Mouse (Mus musculus) brown adipose tissue, adult 24 weeks (tissue): ENCODE data around the gene 9330182O14Rik. TPM values are rescaled to one million over a fixed set of nuclear protein-coding genes. Genes with fewer than 3 reads are reported as not detected.

Source experiments
- H3K27ac ChIP-seq: fragments of 200-500 bp; replicated peaks from 2 replicates; pipeline ENCODE4 v1.5.1; 2012; ENCODE audit warnings: low read depth, mild to moderate bottlenecking, low read length
- H3K4me1 ChIP-seq: fragments of 200-500 bp; 2 replicates; pipeline ENCODE4 v1.6.1; 2012; ENCODE audit warnings: low read length, mixed read lengths; ENCODE audit not compliant: control insufficient read depth, insufficient read depth, insufficient read length
- H3K4me3 ChIP-seq: fragments of 200-500 bp; 2 replicates; pipeline ENCODE4 v1.5.1; 2012; ENCODE audit warnings: low read depth, mild to moderate bottlenecking, low read length, moderate library complexity; ENCODE audit not compliant: insufficient read depth
- polyA plus RNA-seq: library from polyadenylated mRNA; stranded (reverse); fragments of >200 nt; gene quantifications from 2 replicates; pipeline ENCODE4 v1.2.4, GENCODE M21; 2012; ENCODE audit not compliant: missing spikeins, insufficient read depth, insufficient read length

The 9330182O14Rik gene
- polyA plus RNA-seq, 1 experiment, result not detected

GRCm38 (mm10) chr15:40167276-40168139 lies 33.3 kb downstream of the 9330182O14Rik start:
- Histone ChIP-seq H3K4me3 (peak overlapping the region; percentile 49), H3K4me1 (no peaks in the 10 kb centered on the region), H3K27ac (no peak overlapping the region)

DNA sequence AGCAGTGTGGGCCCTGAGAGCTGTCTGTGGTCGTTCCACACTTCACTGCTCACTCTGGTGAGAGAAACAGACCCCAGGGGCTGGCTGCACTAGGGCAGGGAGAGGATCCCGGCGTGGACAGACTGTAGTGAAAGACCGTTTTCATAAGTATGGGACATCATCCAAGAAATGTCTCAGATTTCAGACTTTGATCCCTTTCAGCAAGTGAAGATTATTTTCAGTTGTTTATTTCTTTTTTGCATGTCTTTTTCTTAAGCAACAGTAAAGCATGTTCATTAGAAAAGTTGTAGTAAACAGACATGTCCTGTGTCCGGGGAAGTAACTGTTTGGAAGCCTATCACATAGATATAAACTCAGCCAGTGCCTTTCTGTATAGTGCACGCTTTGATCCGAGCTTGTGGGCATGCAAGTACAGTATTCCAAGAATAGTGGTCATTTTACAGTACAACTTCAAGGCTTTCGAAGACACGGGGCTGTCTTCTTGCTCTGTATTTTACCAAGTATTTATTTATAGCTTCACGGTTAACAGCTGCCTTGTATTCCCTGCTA lies 34.0 kb downstream of the 9330182O14Rik start:
- Histone ChIP-seq H3K4me1 (no peaks in the 10 kb centered on the region), H3K4me3 (peak overlapping the region; percentile 49), H3K27ac (no peak overlapping the region)

DNA sequence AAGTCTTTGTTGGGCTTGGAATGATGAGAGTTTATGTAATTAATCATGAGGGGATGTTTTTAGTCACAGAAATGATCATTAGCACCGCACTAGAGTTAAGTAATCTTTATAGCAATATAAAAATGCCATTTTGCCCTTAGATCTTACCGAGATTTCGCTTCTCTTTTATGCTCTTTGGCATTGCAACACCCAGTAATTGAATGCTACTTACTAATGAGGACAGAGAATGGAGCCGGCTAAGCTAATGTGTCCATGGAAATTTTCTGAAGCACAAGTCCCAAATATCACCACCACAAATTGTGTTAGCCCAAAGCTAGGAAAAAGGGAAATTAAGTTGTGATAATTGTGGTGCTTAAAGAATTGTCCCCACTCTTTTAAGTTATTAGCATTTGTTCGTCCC lies 34.9 kb downstream of the 9330182O14Rik start:
- Histone ChIP-seq H3K27ac (no peak overlapping the region), H3K4me3 (no peak overlapping the region), H3K4me1 (no peaks in the 10 kb centered on the region)

DNA sequence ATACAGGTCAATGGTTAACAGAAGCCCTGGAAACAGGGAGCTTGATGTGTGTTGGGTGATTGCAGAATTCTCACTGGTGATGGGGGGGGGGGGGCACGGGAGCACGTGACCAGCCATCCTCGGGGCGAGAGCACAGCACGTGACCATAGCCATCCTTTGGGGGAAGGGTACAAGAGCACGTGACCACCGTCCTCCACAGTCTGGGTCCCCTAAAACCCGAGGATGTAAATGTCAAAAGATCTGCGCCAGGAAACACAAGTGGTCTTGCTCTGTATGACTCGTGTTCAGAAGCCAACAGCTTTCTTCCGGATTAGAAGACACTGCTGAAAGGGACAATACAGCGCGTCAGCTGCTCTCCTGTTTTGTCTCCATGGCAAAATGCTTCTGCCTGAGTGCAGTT lies 35.5 kb downstream of the 9330182O14Rik start:
- H3K4me3 ChIP-seq, result peak overlapping the region; percentile 30; the same call in 1 of the 2 replicates
- H3K4me1 ChIP-seq, result no peaks in the 10 kb centered on the region
- H3K27ac ChIP-seq, result no peak overlapping the region

GRCm38 (mm10) chr15:40179423-40179822 lies 45.3 kb downstream of the 9330182O14Rik start:
- Histone ChIP-seq H3K4me1 (no peaks in the 10 kb centered on the region), H3K27ac (no peak overlapping the region), H3K4me3 (no peak overlapping the region)

DNA sequence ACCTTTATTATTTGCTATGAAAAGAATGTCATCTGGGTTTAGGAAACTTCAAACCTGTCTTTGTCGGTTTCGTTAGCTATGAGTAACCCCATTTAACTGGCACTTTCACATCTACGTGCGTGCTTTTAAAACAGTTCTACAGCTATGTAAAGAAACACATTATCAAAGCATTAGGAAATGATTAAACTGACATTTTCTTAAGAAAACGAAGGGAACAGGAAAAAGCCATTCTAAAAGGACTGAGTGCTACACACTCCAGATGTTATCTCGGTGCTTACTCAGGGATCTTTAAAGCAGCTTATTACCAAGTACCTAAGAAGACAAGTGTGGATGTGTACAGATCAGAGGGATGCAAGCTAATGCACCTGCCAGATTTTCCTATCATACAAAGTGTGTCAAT lies 52.9 kb downstream of the 9330182O14Rik start:
- H3K4me3 ChIP-seq, result no peak overlapping the region
- H3K27ac ChIP-seq, result no peak overlapping the region
- no peaks in the 10 kb centered on the region for H3K4me1 ChIP-seq
